Mouse (Mus musculus): ENCODE data around the gene Gm26897.

Gene Gm26897

GRCm38 (mm10) chr5:111733851-111734250 is at the start of gene Gm26897:
Gene Gm26897, plus strand, starts transcription at chr5:111733924.
- DNase-seq (ENCODE audit: low spot score in 2 of 2): no peak

GRCm38 (mm10) chr5:111687370-111687769 is 46.4 kb upstream of the Gm26897 start:
- DNase-seq (ENCODE audit: low spot score in 2 of 2): no peak

GRCm38 (mm10) chr5:111688584-111688983 is 45.1 kb upstream of the Gm26897 start:
- no peak for DNase-seq (ENCODE audit: low spot score in 2 of 2)

GRCm38 (mm10) chr5:111697996-111698395 is 35.7 kb upstream of the Gm26897 start:
- DNase-seq (ENCODE audit: low spot score in 2 of 2): no peak

- DNase-seq (ENCODE audit: low spot score in 2 of 2): no peak
Observed at GRCm38 (mm10) chr5:111699711-111700303, 33.9 kb upstream of the Gm26897 start.

DNA sequence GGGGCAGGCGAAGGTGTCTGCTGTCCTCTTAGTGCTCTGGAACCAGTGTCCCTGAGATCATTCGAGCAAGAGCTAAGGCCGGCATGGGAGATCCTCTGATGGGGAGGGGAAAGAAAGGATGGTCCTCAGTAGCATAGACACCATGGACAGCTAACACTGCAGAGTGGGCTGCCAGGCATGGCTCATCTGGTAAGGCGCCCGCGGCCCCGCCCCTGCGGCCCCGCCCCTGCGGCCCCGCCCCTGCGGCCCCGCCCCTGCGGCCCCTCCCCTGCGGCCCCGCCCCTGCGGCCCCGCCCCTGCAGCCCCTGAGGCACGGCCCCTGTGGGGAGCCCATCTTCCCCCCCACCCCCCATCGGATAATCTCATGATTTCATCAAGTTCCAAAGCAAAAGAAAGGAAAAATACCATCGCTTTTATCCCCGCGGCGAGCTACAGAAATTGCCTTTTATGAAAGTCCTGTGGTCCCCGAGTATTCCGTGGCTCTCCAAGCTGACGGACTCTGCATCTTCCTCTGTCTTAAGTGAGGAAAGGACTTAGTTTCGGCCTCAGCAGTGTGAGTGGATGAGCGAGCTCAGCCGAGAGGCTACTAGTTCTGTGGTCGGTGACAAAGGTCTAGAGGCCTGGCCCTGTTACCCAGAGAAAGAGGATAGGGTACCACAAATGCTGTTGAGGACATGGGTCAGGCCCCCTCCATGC is 31.9 kb upstream of the Gm26897 start:
- DNase-seq (ENCODE audit: low spot score in 2 of 2): no peak

DNA sequence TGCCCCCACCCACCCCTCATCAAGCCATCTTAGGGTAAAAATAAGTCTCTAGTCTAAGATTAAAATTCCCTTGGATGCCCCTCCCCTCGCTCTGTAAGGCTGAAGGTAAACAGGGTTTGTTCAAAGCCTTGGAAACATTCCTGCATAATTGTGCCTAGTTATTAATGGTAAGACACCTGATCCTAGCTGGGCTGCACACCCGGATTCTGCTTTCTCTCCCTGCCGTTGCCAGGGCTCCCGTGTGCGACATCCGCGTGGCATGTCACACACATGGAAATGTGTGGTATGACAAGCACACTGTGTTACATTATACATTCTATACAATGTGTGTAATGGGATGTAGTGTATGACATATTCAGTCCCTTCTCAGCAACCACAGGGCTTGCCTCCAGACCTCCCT is 30.1 kb upstream of the Gm26897 start:
- no peak for DNase-seq (ENCODE audit: low spot score in 2 of 2)

GRCm38 (mm10) chr5:111704326-111704725 is 29.4 kb upstream of the Gm26897 start:
- no peak for DNase-seq (ENCODE audit: low spot score in 2 of 2)

- DNase-seq (ENCODE audit: low spot score in 2 of 2): no peak
Observed at GRCm38 (mm10) chr5:111709195-111709901, 24.4 kb upstream of the Gm26897 start.

DNA sequence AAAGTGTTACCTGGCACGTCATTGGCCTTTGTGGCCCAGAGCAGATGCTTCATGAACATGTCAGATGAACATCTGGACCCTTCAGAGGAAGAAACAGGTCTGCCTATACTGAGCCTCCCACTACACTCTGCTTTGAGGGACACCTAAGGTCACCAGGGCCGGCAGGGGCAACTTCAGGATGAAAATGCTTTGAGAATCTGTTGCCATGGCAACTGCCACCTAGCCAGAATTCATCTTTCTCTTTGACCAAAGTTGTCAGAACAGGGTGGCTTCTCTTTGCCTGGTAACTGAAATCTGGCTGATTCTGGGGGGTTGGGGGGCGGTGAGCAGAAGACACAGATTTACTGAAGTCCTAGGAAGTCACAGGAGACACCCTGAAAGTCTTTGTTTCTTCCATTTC is 14.7 kb upstream of the Gm26897 start:
- no peak for DNase-seq (ENCODE audit: low spot score in 2 of 2)

DNA sequence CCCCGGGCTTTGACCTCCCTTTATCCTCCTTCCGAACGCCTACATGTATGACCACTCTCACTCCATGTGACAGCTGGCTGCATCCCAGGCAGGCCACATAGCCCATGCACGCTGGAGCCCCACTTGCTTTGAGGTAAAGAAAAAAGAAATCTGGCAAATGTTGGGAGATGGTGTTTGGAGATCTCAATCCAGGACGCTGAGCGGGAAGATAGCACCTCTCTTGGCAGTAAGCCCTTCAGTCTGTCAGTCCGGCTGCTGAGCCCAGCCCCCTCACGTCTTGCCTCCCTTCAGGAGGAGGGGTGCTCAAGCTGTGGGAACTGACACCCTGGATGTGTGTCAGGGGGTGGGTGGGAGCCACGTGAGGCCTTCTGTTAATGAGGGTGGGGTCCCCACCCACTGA is 13.0 kb upstream of the Gm26897 start:
- no peak for DNase-seq (ENCODE audit: low spot score in 2 of 2)

DNA sequence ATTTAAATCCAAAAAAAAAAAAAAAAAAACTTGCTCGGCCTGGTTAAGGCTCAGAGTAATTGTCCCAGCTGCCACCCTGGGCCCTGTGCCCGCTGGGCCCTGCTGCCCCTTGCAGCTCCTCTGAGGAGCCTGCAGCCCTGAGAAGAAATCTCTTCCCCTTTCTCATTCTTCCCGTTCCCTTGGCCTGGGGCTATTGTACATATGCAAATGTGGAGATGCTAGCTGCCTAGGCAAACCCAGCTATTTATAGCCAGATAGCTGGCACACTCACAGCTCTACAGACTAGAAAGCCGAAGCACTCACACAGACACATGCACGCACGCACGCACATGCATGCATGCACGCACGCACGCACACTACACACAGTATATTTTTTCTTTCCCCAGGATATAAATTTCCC is 9.0 kb upstream of the Gm26897 start:
- DNase-seq (ENCODE audit: low spot score in 2 of 2): no peak

DNA sequence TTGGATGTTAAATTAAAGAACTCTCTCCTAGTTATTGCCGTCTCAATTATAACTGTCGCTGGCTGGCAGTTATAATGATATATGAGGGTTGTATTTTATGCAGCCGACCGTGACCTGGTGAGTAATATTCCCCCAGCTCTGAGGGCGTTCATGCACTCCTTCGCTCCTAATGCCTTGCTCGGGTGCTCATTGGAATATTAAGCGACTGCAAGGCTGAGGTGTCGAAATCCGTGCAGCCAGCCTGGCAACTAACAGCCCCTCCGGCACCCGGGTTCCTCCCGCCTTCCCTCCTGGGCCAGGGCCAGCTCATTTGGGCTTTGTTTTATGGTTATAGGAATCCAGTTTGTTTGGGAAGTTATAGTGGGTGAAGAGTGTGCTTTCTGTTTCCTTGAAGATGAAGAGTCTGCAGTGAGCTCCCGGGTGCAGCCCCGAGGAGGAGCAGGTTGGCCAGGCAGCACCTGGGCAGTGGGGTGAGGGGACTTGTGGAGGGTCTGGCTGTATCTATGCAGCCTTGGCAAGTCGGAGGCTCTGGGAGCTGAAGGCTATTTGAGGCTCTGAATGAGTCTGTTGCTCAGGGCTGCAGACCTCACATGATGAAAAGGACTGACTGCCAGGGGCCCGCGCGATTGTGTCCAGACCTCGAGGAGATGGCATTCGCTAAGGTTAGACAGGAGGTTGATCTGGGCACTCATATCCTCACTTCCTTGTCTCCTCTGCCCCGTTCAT is 8.4 kb upstream of the Gm26897 start:
- DNase-seq (ENCODE audit: low spot score in 2 of 2): no peak

- DNase-seq (ENCODE audit: low spot score in 2 of 2): no peak
Observed at GRCm38 (mm10) chr5:111728411-111728810, 5.3 kb upstream of the Gm26897 start.

DNA sequence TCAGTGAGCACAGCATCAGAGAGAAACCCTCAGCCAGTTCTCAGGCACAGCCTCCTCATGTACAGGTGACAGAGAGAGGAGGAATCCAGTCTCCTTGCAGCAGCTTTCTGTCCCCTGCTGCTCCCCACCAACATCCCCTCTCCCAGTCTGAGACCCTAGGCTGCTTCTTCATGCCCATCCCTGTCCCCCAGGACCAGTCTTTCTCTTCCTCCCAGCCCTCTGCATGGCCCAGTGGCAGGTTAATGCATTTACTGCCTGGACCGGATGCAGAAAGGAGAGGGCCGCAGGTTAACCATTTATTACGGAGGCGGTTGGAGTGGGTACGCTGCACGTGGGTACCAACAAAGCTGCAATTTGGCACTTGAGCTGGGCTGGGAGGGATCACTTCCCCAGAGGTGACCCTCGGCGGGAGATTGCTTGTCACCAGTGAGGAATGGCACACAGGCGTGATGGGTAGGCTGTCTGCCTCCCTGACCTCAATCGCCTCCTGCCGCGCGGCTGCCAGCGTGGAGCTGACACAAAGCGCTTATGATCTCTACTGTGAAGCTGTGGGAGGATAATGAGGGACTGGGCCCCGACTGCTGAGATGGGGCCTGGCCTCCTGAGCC is 3.1 kb upstream of the Gm26897 start:
- DNase-seq (ENCODE audit: low spot score in 2 of 2): no peak

DNA sequence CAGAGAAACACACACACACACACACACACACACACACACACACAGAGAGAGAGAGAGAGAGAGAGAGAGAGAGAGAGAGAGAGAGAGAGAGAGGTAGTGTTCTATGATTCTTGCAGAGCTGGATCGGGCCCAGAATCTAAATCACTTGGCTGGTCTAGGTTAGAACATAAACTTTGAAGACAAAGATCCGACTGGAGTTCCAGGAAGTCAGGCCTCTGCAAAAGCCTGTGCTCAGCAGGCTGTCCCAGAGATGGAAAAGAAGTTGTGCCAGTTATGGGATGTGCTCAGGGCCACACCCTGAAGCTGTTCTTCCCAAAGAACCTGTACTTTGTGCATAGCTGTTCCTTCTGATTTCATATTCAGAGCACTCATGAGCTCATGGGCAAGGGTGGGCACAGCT is 1.5 kb upstream of the Gm26897 start:
- no peak for DNase-seq (ENCODE audit: low spot score in 2 of 2)

GRCm38 (mm10) chr5:111739480-111739879 is 5.8 kb downstream of the Gm26897 start:
- DNase-seq (ENCODE audit: low spot score in 2 of 2): no peak

GRCm38 (mm10) chr5:111740384-111741275 is 6.9 kb downstream of the Gm26897 start:
- no peak for DNase-seq (ENCODE audit: low spot score in 2 of 2)

DNA sequence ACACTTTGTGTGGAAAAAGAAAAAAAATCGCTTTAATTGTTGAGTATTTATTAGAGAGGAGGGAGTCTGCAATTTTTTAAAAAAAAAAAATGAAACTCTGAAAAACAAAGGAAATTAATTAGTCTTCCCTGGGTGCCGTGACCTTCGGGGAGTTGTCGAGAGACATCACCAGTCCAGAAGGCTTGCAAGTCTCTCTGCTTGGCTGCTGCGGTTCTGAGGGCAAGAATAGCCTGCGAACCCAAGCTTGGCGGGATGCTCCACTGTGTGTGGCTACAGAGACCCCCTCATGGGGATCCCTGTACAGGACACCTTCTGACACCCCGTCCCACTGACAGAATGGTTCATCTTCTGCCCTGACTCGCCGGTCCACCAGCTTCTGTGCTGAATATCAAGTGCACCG is 7.6 kb downstream of the Gm26897 start:
- DNase-seq (ENCODE audit: low spot score in 2 of 2): no peak

DNA sequence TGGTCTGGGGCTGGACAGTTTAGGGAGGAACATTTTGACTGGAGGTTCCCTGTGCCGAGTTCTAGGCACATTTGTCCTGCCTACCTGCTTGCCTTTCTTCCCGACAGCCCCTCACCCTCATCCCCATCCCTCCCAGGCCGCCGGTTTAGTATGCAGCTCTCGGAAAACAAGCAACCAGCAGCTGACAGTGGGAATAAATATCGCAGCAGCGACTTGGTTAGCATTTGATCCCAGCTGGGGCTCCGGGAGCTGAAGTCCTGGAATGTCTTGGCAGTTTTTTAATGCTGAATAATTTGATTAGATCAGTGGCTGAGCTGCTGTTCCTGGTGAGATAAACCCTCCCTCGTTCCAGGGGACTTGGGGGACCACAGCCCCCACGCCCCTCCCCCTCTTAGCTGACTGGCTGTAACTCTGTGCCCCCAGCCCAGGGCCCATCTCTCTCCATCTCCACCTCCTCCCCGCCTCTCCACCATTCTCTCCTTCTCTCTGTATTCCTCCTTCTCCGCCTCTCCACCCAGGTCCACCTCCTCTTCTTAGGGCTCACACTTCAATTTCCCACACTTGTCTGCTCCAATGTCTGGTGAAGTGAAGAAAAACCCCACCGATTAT is 8.7 kb downstream of the Gm26897 start:
- DNase-seq (ENCODE audit: low spot score in 2 of 2): no peak

DNA sequence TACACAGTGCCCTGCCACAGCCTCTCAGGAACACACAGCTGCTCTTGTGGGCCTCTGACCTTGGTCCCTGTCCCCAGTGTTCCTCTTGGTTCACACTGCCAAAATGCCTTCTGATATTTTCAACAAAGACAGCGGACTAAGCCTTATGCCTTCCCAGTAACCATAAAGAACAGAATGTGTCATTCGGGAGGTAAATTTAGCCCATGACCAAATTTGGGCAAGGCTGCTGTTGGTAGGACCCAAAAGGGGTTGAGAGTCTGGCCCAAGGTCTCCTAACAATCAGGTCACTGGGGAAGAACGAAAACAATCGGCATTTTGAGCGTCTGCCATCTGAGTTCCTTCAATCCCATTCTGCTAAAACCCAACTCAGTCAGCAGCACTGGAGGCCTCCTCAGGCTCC is 15.9 kb downstream of the Gm26897 start:
- no peak for DNase-seq (ENCODE audit: low spot score in 2 of 2)

Measured in spleen, postnatal 4 days (tissue).